Comparison of ENCODE assay signal across 8 mouse cellular contexts in genomic region chr19:4214071-4214770, GRCm38 (mm10). TPM values are rescaled to one million over a fixed set of nuclear protein-coding genes. Genes with fewer than 3 reads are reported as not detected.
DNase-seq lines count a peak whose midpoint lies in the region; ATAC-seq and TF ChIP-seq lines count a peak whose summit lies in the region.

Gene Clcf1 (plus strand): TSS chr19:4214238.
Gene AC109138.7 (plus strand): TSS chr19:4214357.

- peaks cover 81% of the 10 kb centered on the region for H3K27me3 ChIP-seq in E14TG2a.4 (ENCODE audit: insufficient read depth, low read length)
- H3K27me3 ChIP-seq in hindbrain, embryonic 15.5 days: peaks cover 56% of the 10 kb centered on the region
- peaks cover 61% of the 10 kb centered on the region for H3K27me3 ChIP-seq in liver, postnatal 0 days (ENCODE audit: insufficient read depth, low read length)

- peak within 1 kb of the TSS; percentile 97 for H3K4me2 ChIP-seq in hindbrain, embryonic 15.5 days
- H3K4me2 ChIP-seq in liver, postnatal 0 days (ENCODE audit: low read depth, low read length): peak within 1 kb of the TSS; percentile 90

- H3K27ac ChIP-seq in embryonic fibroblast, embryonic 13.5 days (ENCODE audit: insufficient read depth, low read length): peak within 1 kb of the TSS; percentile 99
- 0 out of 2 replicates have a peak within 1 kb of the TSS, but pooled peaks have one; percentile 15 for H3K27ac ChIP-seq in hindbrain, embryonic 15.5 days (replicated peaks)
- peak within 1 kb of the TSS; percentile 50 for H3K27ac ChIP-seq in liver, postnatal 0 days (ENCODE audit: low read depth)

- no peak for ATAC-seq in hindbrain, embryonic 15.5 days (ENCODE audit: low FRiP score, low read depth)
- ATAC-seq in liver, postnatal 0 days: peak; percentile 54
- peak; percentile 61 for ATAC-seq in neutrophil, adult 5-6 weeks (ENCODE audit: extremely low read depth, insufficient number of reproducible peaks, low FRiP score, poor library complexity, severe bottlenecking)

- peak; percentile 83 to 86 for DNase-seq in B cell, adult 2 months
- DNase-seq in liver, postnatal 0 days: peak; percentile 59
- DNase-seq in right cerebral cortex, adult 18-20 months: no peak
- DNase-seq in right cerebral cortex, postnatal 14 days: no peak

- TF ChIP-seq EP300 in liver, postnatal 0 days (IDR thresholded peaks at IDR 0.05; ENCODE audit: low read depth): no peak

- H3K4me3 ChIP-seq in E14TG2a.4 (replicated peaks; ENCODE audit: low read length): peak within 1 kb of the TSS; percentile 87
- H3K4me3 ChIP-seq in embryonic fibroblast, embryonic 13.5 days (ENCODE audit: insufficient read depth, low read length): peak within 1 kb of the TSS; percentile 71
- H3K4me3 ChIP-seq in hindbrain, embryonic 15.5 days: peak within 1 kb of the TSS; percentile 49
- peak within 1 kb of the TSS; percentile 67 for H3K4me3 ChIP-seq in liver, postnatal 0 days (ENCODE audit: low read depth, low read length)

- peak within 1 kb of the TSS; percentile 46 for H3K9ac ChIP-seq in hindbrain, embryonic 15.5 days
- H3K9ac ChIP-seq in liver, postnatal 0 days (replicated peaks): peak within 1 kb of the TSS; percentile 79

- TF ChIP-seq CTCF in E14TG2a.4 (conservative IDR thresholded peaks at IDR 0.05; ENCODE audit: low read length): no peak
- no peak for TF ChIP-seq CTCF in embryonic fibroblast, embryonic 13.5 days (IDR thresholded peaks at IDR 0.05; ENCODE audit: borderline replicate concordance, insufficient read depth, low read length)
- no peak for TF ChIP-seq CTCF in liver, postnatal 0 days (IDR thresholded peaks at IDR 0.05; ENCODE audit: low read depth)

- TF ChIP-seq POLR2A in embryonic fibroblast, embryonic 13.5 days (IDR thresholded peaks at IDR 0.05; ENCODE audit: low read depth, low read length): no peak; the same call in 1 of the 2 replicates

- peaks cover 46% of the 10 kb centered on the region for H3K4me1 ChIP-seq in E14TG2a.4 (replicated peaks; ENCODE audit: low read depth, low read length)
- peaks cover 20% of the 10 kb centered on the region for H3K4me1 ChIP-seq in embryonic fibroblast, embryonic 13.5 days (ENCODE audit: control insufficient read depth, insufficient read depth, low read length)
- peaks cover 38% of the 10 kb centered on the region for H3K4me1 ChIP-seq in hindbrain, embryonic 15.5 days (replicated peaks)
- peaks cover 41% of the 10 kb centered on the region for H3K4me1 ChIP-seq in liver, postnatal 0 days (ENCODE audit: insufficient read depth)

- no peaks in the 10 kb centered on the region for H3K9me3 ChIP-seq in E14TG2a.4 (ENCODE audit: low read length)
- no peaks in the 10 kb centered on the region for H3K9me3 ChIP-seq in hindbrain, embryonic 15.5 days
- no peaks in the 10 kb centered on the region for H3K9me3 ChIP-seq in liver, postnatal 0 days (ENCODE audit: low read length)

- no peaks in the 10 kb centered on the region for H3K36me3 ChIP-seq in E14TG2a.4 (ENCODE audit: insufficient read depth, low read length)
- H3K36me3 ChIP-seq in hindbrain, embryonic 15.5 days: no peaks in the 10 kb centered on the region
- H3K36me3 ChIP-seq in liver, postnatal 0 days (replicated peaks; ENCODE audit: insufficient read depth, low read length): no peaks in the 10 kb centered on the region

- under 1% methylated on average over 44 of the region's 49 CpGs for WGBS in hindbrain, embryonic 15.5 days
- under 1% methylated on average over 46 of the region's 49 CpGs for whole genome bisulfite sequencing in liver, postnatal 0 days (ENCODE audit: insufficient replicate concordance)

RNA-seq across cellular contexts. Expression of gene Clcf1, which starts in this region (rescaled TPM):
- 15.2 and 16.8 TPM in 2 replicates for polyA plus RNA-seq in embryonic fibroblast, embryonic 13.5 days (2011; ENCODE audit: insufficient read length, low read depth, missing spikeins)
- polyA plus RNA-seq in hindbrain, embryonic 15.5 days (2015; fragmentation: Nextera tagmentation; extraction: Ambion mirVana): 0.69 and 0.75 TPM in 2 replicates
- 0.91 and 1.1 TPM in 2 replicates for polyA plus RNA-seq in liver, postnatal 0 days (2015; fragmentation: Nextera tagmentation; extraction: Ambion mirVana)
- total RNA-seq in neutrophil, adult 5-6 weeks (2017): 52.0 and 61.9 TPM in 2 replicates

RNA-seq across cellular contexts. Expression of gene AC109138.7, which starts in this region (rescaled TPM):
- polyA plus RNA-seq in embryonic fibroblast, embryonic 13.5 days (2011; ENCODE audit: insufficient read length, low read depth, missing spikeins): not detected in 2 replicates
- not detected in 2 replicates for polyA plus RNA-seq in hindbrain, embryonic 15.5 days (2015; fragmentation: Nextera tagmentation; extraction: Ambion mirVana)
- not detected in 2 replicates for polyA plus RNA-seq in liver, postnatal 0 days (2015; fragmentation: Nextera tagmentation; extraction: Ambion mirVana)
- total RNA-seq in neutrophil, adult 5-6 weeks (2017): not detected in 2 replicates

Comparison
In these comparisons a context has a peak if more than half of its experiments do, and no peak if none do; other contexts are left out.
1. DNase-seq: peak in B cell, adult 2 months (2 of 2) and liver, postnatal 0 days (single experiment); none in right cerebral cortex, adult 18-20 months (single experiment) and right cerebral cortex, postnatal 14 days (single experiment).
2. H3K27ac ChIP-seq: peak in every context shown above with its lines; median percentile 99 in embryonic fibroblast, embryonic 13.5 days; 50 in liver, postnatal 0 days; 15 in hindbrain, embryonic 15.5 days.
3. Peak in every context shown above with its lines, with median percentiles within 50 percentile points of each other: H3K4me3 ChIP-seq.